ENCODE assay signal across 28 mouse cellular contexts in genomic region chr12:99960675-99961074, GRCm38 (mm10). TPM values are rescaled to one million over a fixed set of nuclear protein-coding genes. Genes with fewer than 3 reads are reported as not detected.
DNase-seq lines count a peak whose midpoint lies in the region; ATAC-seq and TF ChIP-seq lines count a peak whose summit lies in the region.
"Had no signal": no experiment of that assay in that cellular context is flagged by ENCODE, and none has a peak within 500 bp of the region (broad histone marks: within the 10 kb centered on the region; RNA-seq: fewer than 3 reads in every experiment).

No protein-coding gene starts in this region.

- no peak for DNase-seq in liver, postnatal 0 days
- DNase-seq in MEL (ENCODE audit: low read depth, low spot score): peak; percentile 35
- no peak for DNase-seq in ovary, postnatal 36 days (ENCODE audit: low spot score)
- no peak for DNase-seq in layer of hippocampus, adult 2 months (ENCODE audit: low spot score in 2 of 2)
- DNase-seq: adrenal gland, adult 2 months; adrenal gland, postnatal 14 days; B cell, adult 2 months; cerebellum, adult 11 months; cerebellum, adult 2 months; cerebellum, adult 9-11 months; cerebellum, postnatal 25 days; gastrocnemius, postnatal 10 days; gastrocnemius, postnatal 36 days; heart, postnatal 14 days; heart, postnatal 4 days had no signal

- H3K27ac ChIP-seq in liver, embryonic 12.5 days: no peak overlapping the region
- no peak overlapping the region for H3K27ac ChIP-seq in liver, postnatal 0 days (ENCODE audit: low read depth)
- no peak overlapping the region for H3K27ac ChIP-seq in MEL (ENCODE audit: control insufficient read depth, low read depth, low read length)
- no peak overlapping the region for H3K27ac ChIP-seq in layer of hippocampus, adult 2 months
- H3K27ac ChIP-seq: embryonic facial prominence, embryonic 12.5 days; embryonic facial prominence, embryonic 15.5 days; forebrain, embryonic 10.5 days; forebrain, embryonic 13.5 days; heart, embryonic 13.5 days; hindbrain, embryonic 14.5 days; hindbrain, postnatal 0 days had no signal

- H3K4me1 ChIP-seq in liver, embryonic 12.5 days: peaks cover 34% of the 10 kb centered on the region
- H3K4me1 ChIP-seq in liver, postnatal 0 days (ENCODE audit: insufficient read depth): peaks cover 9% of the 10 kb centered on the region
- H3K4me1 ChIP-seq in MEL (ENCODE audit: control insufficient read depth in 1 of 2, insufficient read depth in 2 of 2, low read length in 2 of 2): peaks cover 0 to 15% of the 10 kb centered on the region in 2 experiments; a peak in 1 of 4 replicates

- no peak for TF ChIP-seq CTCF in liver, postnatal 0 days (IDR thresholded peaks at IDR 0.05; ENCODE audit: low read depth)
- TF ChIP-seq CTCF in MEL (IDR thresholded peaks at IDR 0.05 in 2 of 3, conservative IDR thresholded peaks at IDR 0.05 in 1 of 3; ENCODE audit: control insufficient read depth in 1 of 3, insufficient read depth in 1 of 3, low read depth in 2 of 3, low read length in 3 of 3, poor library complexity in 1 of 3, severe bottlenecking in 1 of 3): no peak
- no peak for TF ChIP-seq CTCF in layer of hippocampus, adult 2 months (conservative IDR thresholded peaks at IDR 0.05)

- H3K4me2 ChIP-seq in liver, embryonic 12.5 days: 0 out of 2 replicates have a peak overlapping the region, but pooled peaks have one; percentile 17
- H3K4me2 ChIP-seq in liver, postnatal 0 days (ENCODE audit: low read depth, low read length): no peak overlapping the region
- H3K4me2 ChIP-seq: embryonic facial prominence, embryonic 12.5 days; embryonic facial prominence, embryonic 15.5 days; forebrain, embryonic 13.5 days; heart, embryonic 13.5 days; hindbrain, embryonic 14.5 days had no signal

- WGBS in liver, embryonic 12.5 days (ENCODE audit: insufficient replicate concordance): 47% methylated on average over 7 of the region's 7 CpGs
- 62% methylated on average over 7 of the region's 7 CpGs for WGBS in liver, postnatal 0 days (ENCODE audit: insufficient replicate concordance)

- TF ChIP-seq RAD21 in MEL (IDR thresholded peaks at IDR 0.05; ENCODE audit: low read depth, low read length): no peak

- no peak for TF ChIP-seq EP300 in liver, postnatal 0 days (IDR thresholded peaks at IDR 0.05; ENCODE audit: low read depth)
- peak; percentile 45 to 47; a peak in 2 of 4 replicates for TF ChIP-seq EP300 in MEL (IDR thresholded peaks at IDR 0.05; ENCODE audit: low read depth in 1 of 2, low read length in 2 of 2)

- no peak for ATAC-seq in liver, embryonic 12.5 days
- no peak for ATAC-seq in liver, postnatal 0 days
- peak; percentile 41; the same call in 1 of the 2 replicates for ATAC-seq in erythroid progenitor cell, adult 5-6 weeks (replicated peaks; ENCODE audit: low FRiP score, poor library complexity, severe bottlenecking)
- ATAC-seq in megakaryocyte-erythroid progenitor cell, adult 5-6 weeks (replicated peaks; ENCODE audit: low FRiP score, low TSS enrichment, poor library complexity, severe bottlenecking): peak; percentile 28; the same call in 1 of the 2 replicates

- H3K36me3 ChIP-seq in liver, embryonic 12.5 days: peaks cover 2% of the 10 kb centered on the region; the same call in 1 of the 2 replicates
- H3K36me3 ChIP-seq in liver, postnatal 0 days (replicated peaks; ENCODE audit: insufficient read depth, low read length): 0 out of 2 replicates have a peak, but pooled peaks cover 4% of the 10 kb centered on the region
- H3K36me3 ChIP-seq in MEL (ENCODE audit: control insufficient read depth in 1 of 2, insufficient read depth in 2 of 2, low read length in 2 of 2): peaks cover 0 to 11% of the 10 kb centered on the region in 2 experiments; a peak in 2 of 4 replicates
- H3K36me3 ChIP-seq: heart, embryonic 13.5 days had no signal

- no peak overlapping the region for H3K4me3 ChIP-seq in liver, embryonic 12.5 days
- H3K4me3 ChIP-seq in liver, postnatal 0 days (ENCODE audit: low read depth, low read length): no peak overlapping the region
- H3K4me3 ChIP-seq in MEL (ENCODE audit: control insufficient read depth in 1 of 2, insufficient read depth in 1 of 2, low read depth in 2 of 2, low read length in 2 of 2): no peak overlapping the region
- no peak overlapping the region for H3K4me3 ChIP-seq in layer of hippocampus, adult 2 months
- H3K4me3 ChIP-seq: embryonic facial prominence, embryonic 12.5 days; embryonic facial prominence, embryonic 15.5 days; erythroblast, embryonic 14.5 days; forebrain, embryonic 10.5 days; forebrain, embryonic 13.5 days; heart, embryonic 13.5 days had no signal

- no peak overlapping the region for H3K9ac ChIP-seq in liver, embryonic 12.5 days
- no peak overlapping the region for H3K9ac ChIP-seq in liver, postnatal 0 days (replicated peaks)
- H3K9ac ChIP-seq in MEL (ENCODE audit: control insufficient read depth, low read depth, low read length, poor library complexity, severe bottlenecking): no peak overlapping the region
- H3K9ac ChIP-seq: embryonic facial prominence, embryonic 12.5 days; embryonic facial prominence, embryonic 15.5 days; forebrain, embryonic 13.5 days; heart, embryonic 13.5 days; hindbrain, embryonic 14.5 days had no signal

- H3K27me3 ChIP-seq in liver, embryonic 12.5 days (replicated peaks): peaks cover 29% of the 10 kb centered on the region
- peaks cover 23% of the 10 kb centered on the region for H3K27me3 ChIP-seq in liver, postnatal 0 days (ENCODE audit: insufficient read depth, low read length)
- no peaks in the 10 kb centered on the region; a peak in 1 of 4 replicates for H3K27me3 ChIP-seq in MEL (ENCODE audit: control insufficient read depth in 1 of 2, insufficient read depth in 2 of 2, low read length in 2 of 2)

- no peak for TF ChIP-seq POLR2A in MEL (IDR thresholded peaks at IDR 0.05; ENCODE audit: control insufficient read depth in 1 of 2, insufficient read depth in 1 of 2, low read depth in 1 of 2, low read length in 2 of 2, poor library complexity in 1 of 2)

- H3K79me2 ChIP-seq in MEL (ENCODE audit: control insufficient read depth, insufficient read depth, low read length, poor library complexity): no peaks in the 10 kb centered on the region; the same call in 1 of the 2 replicates

- H3K9me3 ChIP-seq in liver, embryonic 12.5 days (replicated peaks): no peaks in the 10 kb centered on the region
- no peaks in the 10 kb centered on the region for H3K9me3 ChIP-seq in liver, postnatal 0 days (ENCODE audit: low read length)
- H3K9me3 ChIP-seq in MEL (replicated peaks; ENCODE audit: insufficient read depth, low read length): no peaks in the 10 kb centered on the region
- H3K9me3 ChIP-seq: embryonic facial prominence, embryonic 12.5 days; embryonic facial prominence, embryonic 15.5 days; forebrain, embryonic 10.5 days; forebrain, embryonic 13.5 days; G1E; heart, embryonic 13.5 days had no signal

TF ChIP-seq in MEL, 35 proteins besides CTCF, POLR2A, EP300 and RAD21:
- no peak for TF ChIP-seq ZKSCAN1 (IDR thresholded peaks at IDR 0.05; ENCODE audit: low read depth, low read length)
- TF ChIP-seq HCFC1 (IDR thresholded peaks at IDR 0.05; ENCODE audit: low read depth, low read length): no peak
- no peak for TF ChIP-seq SIN3A (IDR thresholded peaks at IDR 0.05; ENCODE audit: low read length)
- TF ChIP-seq BHLHE40 (IDR thresholded peaks at IDR 0.05; ENCODE audit: borderline replicate concordance, low read depth, low read length): no peak
- no peak for TF ChIP-seq ELF1 (IDR thresholded peaks at IDR 0.05; ENCODE audit: low read depth, low read length)
- TF ChIP-seq TBP (IDR thresholded peaks at IDR 0.05; ENCODE audit: low read depth, low read length): no peak
- TF ChIP-seq TCF12 (IDR thresholded peaks at IDR 0.05; ENCODE audit: low read depth, low read length): peak; percentile 70
- TF ChIP-seq NRF1 (IDR thresholded peaks at IDR 0.05; ENCODE audit: insufficient read depth, low read depth, low read length, poor library complexity, severe bottlenecking): no peak
- no peak for TF ChIP-seq RCOR1 (IDR thresholded peaks at IDR 0.05; ENCODE audit: low read depth, low read length)
- no peak for TF ChIP-seq POLR2AphosphoS5 (IDR thresholded peaks at IDR 0.05; ENCODE audit: borderline replicate concordance, low read depth, low read length)
- peak; percentile 60; the same call in 1 of the 2 replicates for TF ChIP-seq ZNF384 (IDR thresholded peaks at IDR 0.05; ENCODE audit: low read depth, low read length)
- TF ChIP-seq JUND (IDR thresholded peaks at IDR 0.05; ENCODE audit: low read depth, low read length): no peak
- no peak for TF ChIP-seq MAZ (IDR thresholded peaks at IDR 0.05; ENCODE audit: low read depth, low read length)
- no peak for TF ChIP-seq MAFK (IDR thresholded peaks at IDR 0.05; ENCODE audit: borderline replicate concordance, low read depth, low read length)
- peak; percentile 67 for TF ChIP-seq GATA1 (IDR thresholded peaks at IDR 0.05; ENCODE audit: low read depth, low read length)
- TF ChIP-seq MEF2A (IDR thresholded peaks at IDR 0.05; ENCODE audit: extremely low read depth, insufficient replicate concordance, low read depth, low read length, poor library complexity, severe bottlenecking): no peak

RNA-seq across cellular contexts. Expression of gene Kcnk13, which starts 3.6 kb away (rescaled TPM):
- 0.46 and 0.59 TPM in 2 replicates for polyA plus RNA-seq in liver, embryonic 12.5 days (2016; fragmentation: Nextera tagmentation; extraction: Ambion mirVana)
- polyA plus RNA-seq in liver, postnatal 0 days (2015; fragmentation: Nextera tagmentation; extraction: Ambion mirVana): 1.3 TPM in 2 replicates
- total RNA-seq in MEL (2012; rRNA removed): not detected in 2 replicates
- not detected for polyA plus RNA-seq in MEL (2012; ENCODE audit: insufficient read depth in 1 of 2, insufficient read length in 2 of 2, low read depth in 1 of 2, low replicate concordance in 2 of 2, missing spikeins in 1 of 2)
- total RNA-seq in erythroid progenitor cell, adult 5-6 weeks (2015; ENCODE audit: low replicate concordance): 1.4 and 3.8 TPM in 2 replicates
- 0.51 TPM in 1 of 2 replicates, not detected in the other for total RNA-seq in erythroid progenitor cell, adult 5-6 weeks (2017; ENCODE audit: low replicate concordance)
- total RNA-seq in megakaryocyte-erythroid progenitor cell, adult 5-6 weeks (2014; fragmentation: Nextera tagmentation): not detected in 2 replicates
- 0.38 TPM in 1 of 2 replicates, not detected in the other for total RNA-seq in megakaryocyte-erythroid progenitor cell, adult 5-6 weeks (2017)
- total RNA-seq in layer of hippocampus, adult 2 months (2021): 1 to 10 TPM; 6.2 to 6.9 TPM
- total RNA-seq: common myeloid progenitor, adult 5-6 weeks had no signal
- polyA plus RNA-seq: erythroblast, embryonic 14.5 days; G1E had no signal

Comparison
In these comparisons a context has a peak if more than half of its experiments do, and no peak if none do; other contexts are left out.
1. ATAC-seq: peak in erythroid progenitor cell, adult 5-6 weeks (single experiment) and megakaryocyte-erythroid progenitor cell, adult 5-6 weeks (single experiment); none in liver, embryonic 12.5 days (single experiment) and liver, postnatal 0 days (single experiment).